Mouse (Mus musculus): ENCODE data around the gene Mob3a. TPM values are rescaled to one million over a fixed set of nuclear protein-coding genes. Genes with fewer than 3 reads are reported as not detected.

Gene Mob3a
- total RNA-seq, 2 experiments from 2014 or later = 5.5 to 7.4 TPM

GRCm38 (mm10) chr10:80702536-80703390 is 986 bp upstream of the Mob3a start:
- intact Hi-C loops (cut with DNase I; ENCODE audit: low total_unique reads) = no loop called here

GRCm38 (mm10) chr10:80700732-80701131 is 1.0 kb downstream of the Mob3a start:
- DNase-seq = no peak
- intact Hi-C loops (cut with DNase I; ENCODE audit: low total_unique reads) = no loop called here

More at GRCm38 (mm10) chr10:80702536-80703390, 986 bp upstream of the Mob3a start:
- DNase-seq = peak; percentile 96

- intact Hi-C loops (cut with DNase I; ENCODE audit: low total_unique reads) = no loop called here
- DNase-seq = no peak
Observed at GRCm38 (mm10) chr10:80700038-80700504, 1.7 kb downstream of the Mob3a start.

- DNase-seq = no peak
- intact Hi-C loops (cut with DNase I; ENCODE audit: low total_unique reads) = no loop called here
Observed at GRCm38 (mm10) chr10:80698605-80699004, 3.2 kb downstream of the Mob3a start.

- intact Hi-C loops (cut with DNase I; ENCODE audit: low total_unique reads) = no loop called here
- no peak for DNase-seq
Observed at GRCm38 (mm10) chr10:80697812-80698211, 4.0 kb downstream of the Mob3a start.

GRCm38 (mm10) chr10:80697393-80697787 is 4.4 kb downstream of the Mob3a start:
- DNase-seq = no peak
- intact Hi-C loops (cut with DNase I; ENCODE audit: low total_unique reads) = no loop called here

- intact Hi-C loops (cut with DNase I; ENCODE audit: low total_unique reads) = no loop called here
- DNase-seq = no peak
Observed at GRCm38 (mm10) chr10:80696502-80697392, 5.0 kb downstream of the Mob3a start.

GRCm38 (mm10) chr10:80695801-80696501 is 5.8 kb downstream of the Mob3a start:
- no peak for DNase-seq
- intact Hi-C loops (cut with DNase I; ENCODE audit: low total_unique reads) = no loop called here

GRCm38 (mm10) chr10:80695186-80695585 is 6.6 kb downstream of the Mob3a start:
- intact Hi-C loops (cut with DNase I; ENCODE audit: low total_unique reads) = no loop called here
- DNase-seq = no peak

GRCm38 (mm10) chr10:80694159-80694938 is 7.4 kb downstream of the Mob3a start:
- no peak for DNase-seq
- intact Hi-C loops (cut with DNase I; ENCODE audit: low total_unique reads) = loop anchor here (5.0 kb wide), 2 partner anchors 42 to 87 kb away; partner anchors contain the start of gene Gm49322

GRCm38 (mm10) chr10:80693401-80694045 is 8.3 kb downstream of the Mob3a start:
- intact Hi-C loops (cut with DNase I; ENCODE audit: low total_unique reads) = loop anchor here (5.0 kb wide), 2 partner anchors 41 to 86 kb away; partner anchors contain the start of gene Gm49322
- no peak for DNase-seq

- intact Hi-C loops (cut with DNase I; ENCODE audit: low total_unique reads) = loop anchor here (5.0 kb wide), 2 partner anchors 40 to 85 kb away; partner anchors contain the start of gene Gm49322
- no peak for DNase-seq
Observed at GRCm38 (mm10) chr10:80692249-80693165, 9.3 kb downstream of the Mob3a start.

GRCm38 (mm10) chr10:80687850-80688249 is 13.9 kb downstream of the Mob3a start:
- intact Hi-C loops (cut with DNase I; ENCODE audit: low total_unique reads) = loop anchor here (5.0 kb wide), 1 partner anchor 111 kb away; the partner anchor contains the start of gene Klf16
- peak; percentile 72 for DNase-seq

GRCm38 (mm10) chr10:80686617-80687016 is 15.2 kb downstream of the Mob3a start:
- intact Hi-C loops (cut with DNase I; ENCODE audit: low total_unique reads) = loop anchor here (5.0 kb wide), 1 partner anchor 109 kb away; the partner anchor contains the start of gene Klf16
- DNase-seq = no peak

GRCm38 (mm10) chr10:80684984-80685383 is 16.8 kb downstream of the Mob3a start:
- no peak for DNase-seq
- intact Hi-C loops (cut with DNase I; ENCODE audit: low total_unique reads) = loop anchor here (5.0 kb wide), 1 partner anchor 108 kb away; the partner anchor contains the start of gene Klf16

- intact Hi-C loops (cut with DNase I; ENCODE audit: low total_unique reads) = no loop called here
- DNase-seq = peak; percentile 68
Observed at GRCm38 (mm10) chr10:80684214-80684613, 17.6 kb downstream of the Mob3a start.

- intact Hi-C loops (cut with DNase I; ENCODE audit: low total_unique reads) = no loop called here
- no peak for DNase-seq
Observed at GRCm38 (mm10) chr10:80683647-80684046, 18.1 kb downstream of the Mob3a start.
